Mouse (Mus musculus) kidney, postnatal 0 days (tissue): ENCODE results near the gene Hspa8. TPM values are rescaled to one million over a fixed set of nuclear protein-coding genes. Genes with fewer than 3 reads are reported as not detected.
A peak's percentile ranks its signal among the peaks of the same experiment; 100 is the strongest.

Experiments used
- ATAC-seq: fragments of 200-750 bp; cut with Nextera tagmentation; replicated peaks from 2 replicates; pipeline ENCODE4 v1.8.0; 2017; ENCODE audit warnings: low read depth, moderate number of reproducible peaks, moderate TSS enrichment, moderate library complexity; ENCODE audit not compliant: low FRiP score
- DNase-seq: peaks from one replicate; pipeline ENCODE4 v3.0.0-alpha.2; 2016; ENCODE audit warnings: low spot score
- H3K27ac ChIP-seq: fragments of 300-500 bp; sonication (generic); 2 replicates; pipeline ENCODE4 v1.5.1; 2014; ENCODE audit warnings: mild to moderate bottlenecking
- H3K27me3 ChIP-seq: fragments of 300-500 bp; sonication (generic); 2 replicates; pipeline ENCODE4 v1.6.1; 2014; ENCODE audit warnings: low read length, mixed read lengths; ENCODE audit not compliant: insufficient read depth
- H3K36me3 ChIP-seq: fragments of 300-500 bp; sonication (generic); 2 replicates; pipeline ENCODE4 v1.6.1; 2014; ENCODE audit warnings: low read length, mixed read lengths; ENCODE audit not compliant: insufficient read depth
- H3K4me1 ChIP-seq: fragments of 300-500 bp; sonication (generic); replicated peaks from 2 replicates; pipeline ENCODE4 v1.6.1; 2014; ENCODE audit warnings: antibody characterized with exemption, low read length, mixed read lengths; ENCODE audit not compliant: insufficient read depth
- H3K4me2 ChIP-seq: fragments of 300-500 bp; sonication (generic); 2 replicates; pipeline ENCODE4 v1.6.1; 2014; ENCODE audit warnings: mild to moderate bottlenecking, low read length, moderate library complexity, mixed read lengths
- H3K4me3 ChIP-seq: fragments of 300-500 bp; sonication (generic); replicated peaks from 2 replicates; pipeline ENCODE4 v1.5.1; 2014; ENCODE audit warnings: low read depth, low read length
- H3K9ac ChIP-seq: fragments of 300-500 bp; sonication (generic); 2 replicates; pipeline ENCODE4 v1.6.1; 2014; ENCODE audit warnings: low read depth, low read length
- H3K9me3 ChIP-seq: fragments of 300-500 bp; sonication (generic); replicated peaks from 2 replicates; pipeline ENCODE4 v1.6.1; 2016; ENCODE audit warnings: low read length, inconsistent platforms, mixed read lengths
- CTCF ChIP-seq: IDR thresholded peaks from 2 replicates; pipeline ENCODE4 v1.5.1; 2016; ENCODE audit warnings: antibody characterized with exemption, low read depth, mild to moderate bottlenecking, moderate library complexity
- WGBS: fragments of 180-500 bp; shearing (Covaris S2); extraction: QIAGEN DNeasy Blood & Tissue Kit; methylation state at CpG from one replicate; pipeline ENCODE4 v1.1.7; 2014; 5-methylcytosine and 5-hydroxymethylcytosine counted together
- polyA plus RNA-seq: library from polyadenylated mRNA; unstranded; fragments of >200 nt; fragmentation: Nextera tagmentation; extraction: Ambion mirVana; gene quantifications from 2 replicates; pipeline ENCODE4 v1.2.1, GENCODE M21; 2015

Hspa8 gene
- polyA plus RNA-seq, 1 experiment from 2014 or later, result 1,937 TPM

GRCm38 (mm10) chr9:40773869-40774268 lies 26.9 kb upstream of the Hspa8 start:
- TF ChIP-seq CTCF, result no peak
- no peak for ATAC-seq
- H3K36me3 ChIP-seq, result no peaks in the 10 kb centered on the region
- WGBS, result 83% methylated on average over 4 of the region's 4 CpGs
- H3K4me2 ChIP-seq, result no peak overlapping the region
- no peaks in the 10 kb centered on the region for H3K4me1 ChIP-seq
- H3K9me3 ChIP-seq, result no peaks in the 10 kb centered on the region
- H3K9ac ChIP-seq, result no peak overlapping the region
- H3K27me3 ChIP-seq, result no peaks in the 10 kb centered on the region
- H3K4me3 ChIP-seq, result no peak overlapping the region
- H3K27ac ChIP-seq, result no peak overlapping the region
- no peak for DNase-seq

- Histone ChIP-seq H3K9me3 (no peaks in the 10 kb centered on the region), H3K27ac (peak overlapping the region; percentile 78), H3K36me3 (no peaks in the 10 kb centered on the region), H3K4me2 (no peak overlapping the region), H3K4me3 (no peak overlapping the region), H3K4me1 (peaks cover 2% of the 10 kb centered on the region; the same call in 1 of the 2 replicates), H3K27me3 (no peaks in the 10 kb centered on the region), H3K9ac (no peak overlapping the region)
- DNase-seq (no peak), ATAC-seq (no peak)
- 52% methylated on average over 1 of the region's 1 CpGs for WGBS
- TF ChIP-seq CTCF, result no peak
These were observed 24.7 kb upstream of the Hspa8 start for GRCm38 (mm10) chr9:40776044-40776443.

GRCm38 (mm10) chr9:40776459-40777248 lies 24.1 kb upstream of the Hspa8 start:
- peaks cover 4% of the 10 kb centered on the region; the same call in 1 of the 2 replicates for H3K4me1 ChIP-seq
- no peaks in the 10 kb centered on the region for H3K27me3 ChIP-seq
- no peak for TF ChIP-seq CTCF
- H3K9me3 ChIP-seq, result no peaks in the 10 kb centered on the region
- DNase-seq (peak; percentile 69), ATAC-seq (0 out of 2 replicates have a peak, but pooled peaks have one; percentile 48)
- peak overlapping the region; percentile 78 for H3K27ac ChIP-seq
- no peak overlapping the region for H3K4me3 ChIP-seq
- no peak overlapping the region for H3K4me2 ChIP-seq
- H3K36me3 ChIP-seq, result no peaks in the 10 kb centered on the region
- H3K9ac ChIP-seq, result no peak overlapping the region
- WGBS, result 43% methylated on average over 11 of the region's 11 CpGs

- Histone ChIP-seq H3K4me2 (no peak overlapping the region), H3K27ac (no peak overlapping the region), H3K9me3 (no peaks in the 10 kb centered on the region), H3K4me3 (no peak overlapping the region), H3K27me3 (no peaks in the 10 kb centered on the region), H3K9ac (no peak overlapping the region), H3K4me1 (peaks cover 4% of the 10 kb centered on the region; the same call in 1 of the 2 replicates), H3K36me3 (no peaks in the 10 kb centered on the region)
- ATAC-seq (no peak), DNase-seq (no peak)
- 47% methylated on average over 3 of the region's 3 CpGs for WGBS
- TF ChIP-seq CTCF, result no peak
These were observed 20.7 kb upstream of the Hspa8 start for GRCm38 (mm10) chr9:40780111-40780510.

- peaks cover 4% of the 10 kb centered on the region; the same call in 1 of the 2 replicates for H3K4me1 ChIP-seq
- H3K27me3 ChIP-seq, result no peaks in the 10 kb centered on the region
- no peak overlapping the region for H3K9ac ChIP-seq
- no peaks in the 10 kb centered on the region for H3K9me3 ChIP-seq
- TF ChIP-seq CTCF, result no peak
- no peak overlapping the region for H3K4me2 ChIP-seq
- WGBS, result 75% methylated on average over 11 of the region's 11 CpGs
- DNase-seq (peak; percentile 70), ATAC-seq (no peak)
- H3K4me3 ChIP-seq, result no peak overlapping the region
- H3K27ac ChIP-seq, result peak overlapping the region; percentile 50
- no peaks in the 10 kb centered on the region for H3K36me3 ChIP-seq
These were observed 19.7 kb upstream of the Hspa8 start for GRCm38 (mm10) chr9:40780892-40781725.
